Mouse (Mus musculus) E14TG2a.4 (cell line): ENCODE measurements around the gene Dnajc6.

Experiments used
- CTCF ChIP-seq: conservative IDR thresholded peaks from 2 replicates; pipeline ENCODE4 v1.5.1; 2014; ENCODE audit warnings: low read length
- POU5F1 ChIP-seq: IDR thresholded peaks from 2 replicates; pipeline ENCODE4 v1.6.1; 2014; ENCODE audit warnings: low read length, borderline replicate concordance

DNA sequence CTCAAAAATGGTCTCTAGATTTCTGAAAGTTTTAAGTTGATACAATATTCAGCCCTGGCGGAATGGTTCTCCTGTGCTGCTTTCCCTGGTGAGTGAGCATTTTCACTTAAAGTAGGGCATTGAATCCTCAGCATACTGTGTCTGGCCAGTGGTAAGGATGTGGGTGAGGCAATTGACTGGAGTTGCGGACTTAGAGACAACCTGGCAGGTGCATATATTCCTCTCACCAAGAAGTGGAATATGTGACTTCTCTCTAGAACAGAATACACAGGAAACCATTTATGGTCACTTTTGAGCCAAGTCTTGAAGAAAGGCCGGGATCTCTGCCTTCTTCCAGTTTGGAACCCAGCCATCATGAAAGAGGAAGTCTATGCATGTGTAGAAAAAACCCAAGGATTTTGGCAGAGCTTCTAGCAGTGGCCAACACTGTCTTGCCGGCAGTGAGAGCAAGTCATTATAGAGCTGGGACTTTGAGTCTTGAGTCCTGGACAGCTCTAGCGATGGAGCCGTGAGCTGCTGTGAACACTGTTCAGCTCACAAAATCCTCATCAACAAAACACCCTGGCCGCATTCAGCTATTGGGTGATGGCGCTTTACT lies 6.0 kb upstream of the Dnajc6 start:
- TF ChIP-seq CTCF = no peak
- no peak for TF ChIP-seq POU5F1
